8 mouse cellular contexts compared by ENCODE assay signal in the genomic region with DNA sequence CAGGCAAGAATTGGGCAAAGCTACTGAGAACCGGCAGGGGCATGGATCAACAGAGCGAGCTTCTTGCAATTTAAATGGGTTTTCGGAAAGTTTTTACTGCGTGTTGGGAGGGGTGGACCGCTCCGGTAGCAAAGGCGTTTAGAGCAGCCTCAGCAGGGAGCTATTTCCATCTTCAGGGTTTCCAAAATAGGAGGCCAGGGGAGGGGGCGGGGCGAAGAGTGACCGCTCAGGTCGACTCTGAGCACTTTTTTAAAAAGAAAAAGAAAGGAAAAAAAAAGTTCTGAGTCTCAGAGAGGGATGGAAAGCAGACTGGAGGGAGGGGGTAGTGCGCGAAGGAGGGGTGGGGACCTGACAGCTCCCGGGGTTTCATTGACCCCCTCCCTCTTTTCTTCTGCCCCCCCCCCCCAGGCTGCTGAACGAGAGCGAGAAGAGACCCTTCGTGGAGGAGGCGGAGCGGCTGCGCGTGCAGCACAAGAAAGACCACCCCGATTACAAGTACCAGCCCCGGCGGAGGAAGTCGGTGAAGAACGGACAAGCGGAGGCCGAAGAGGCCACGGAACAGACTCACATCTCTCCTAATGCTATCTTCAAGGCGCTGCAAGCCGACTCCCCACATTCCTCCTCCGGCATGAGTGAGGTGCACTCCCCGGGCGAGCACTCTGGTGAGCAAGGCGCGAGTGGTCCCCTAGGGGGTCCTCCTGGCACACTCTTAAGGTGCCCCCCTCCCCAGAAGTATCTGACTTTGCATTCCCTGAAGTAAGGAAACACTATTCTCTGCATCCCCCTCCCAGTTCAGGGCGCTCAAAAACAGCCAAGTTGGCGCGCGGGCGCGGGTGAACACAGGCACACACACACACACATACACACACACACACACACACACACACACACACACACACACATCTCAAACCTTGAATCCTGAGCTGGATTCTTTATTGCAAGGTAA. TPM values are rescaled to one million over a fixed set of nuclear protein-coding genes. Genes with fewer than 3 reads are reported as not detected.
DNase-seq lines count a peak whose midpoint lies in the region; ATAC-seq and TF ChIP-seq lines count a peak whose summit lies in the region.

No protein-coding gene starts in this region.

- TF ChIP-seq POLR2A in kidney, adult 2 months (IDR thresholded peaks at IDR 0.05; ENCODE audit: low read depth, low read length): no peak
- no peak for TF ChIP-seq POLR2A in small intestine, adult 2 months (IDR thresholded peaks at IDR 0.05; ENCODE audit: low read depth, low read length)

- H3K4me3 ChIP-seq in kidney, adult 2 months (ENCODE audit: insufficient read depth, low read depth, low read length): peak overlapping the region; percentile 40
- H3K4me3 ChIP-seq in forebrain, embryonic 12.5 days (replicated peaks): peak overlapping the region; percentile 71
- H3K4me3 ChIP-seq in limb, embryonic 13.5 days: peak overlapping the region; percentile 70
- peak overlapping the region; percentile 69 for H3K4me3 ChIP-seq in small intestine, adult 2 months (ENCODE audit: low read depth, low read length)

- H3K9me3 ChIP-seq in forebrain, embryonic 12.5 days: no peaks in the 10 kb centered on the region
- no peaks in the 10 kb centered on the region for H3K9me3 ChIP-seq in limb, embryonic 13.5 days

- no peak for DNase-seq in kidney, adult 2 months
- DNase-seq in kidney, adult 8-10 months: no peak
- DNase-seq in MN1 (ENCODE audit: low spot score): peak; percentile 39
- no peak for DNase-seq in urinary bladder, postnatal 36 days (ENCODE audit: low spot score in 2 of 2)
- no peak for DNase-seq in urinary bladder, postnatal 4 days (ENCODE audit: low spot score in 2 of 2)

- no peak for ATAC-seq in forebrain, embryonic 12.5 days (ENCODE audit: low FRiP score)
- ATAC-seq in limb, embryonic 13.5 days (ENCODE audit: low FRiP score, low read depth): no peak

- H3K27ac ChIP-seq in kidney, adult 2 months (ENCODE audit: insufficient read depth, low read depth, low read length): no peak overlapping the region
- peak overlapping the region; percentile 94 for H3K27ac ChIP-seq in forebrain, embryonic 12.5 days
- H3K27ac ChIP-seq in limb, embryonic 13.5 days: peak overlapping the region; percentile 97
- peak overlapping the region; percentile 4; the same call in 1 of the 2 replicates for H3K27ac ChIP-seq in small intestine, adult 2 months (ENCODE audit: insufficient read depth, low read depth, low read length)

- H3K4me2 ChIP-seq in forebrain, embryonic 12.5 days: peak overlapping the region; percentile 88
- H3K4me2 ChIP-seq in limb, embryonic 13.5 days (replicated peaks): peak overlapping the region; percentile 90

- H3K27me3 ChIP-seq in kidney, adult 2 months (replicated peaks; ENCODE audit: control insufficient read depth, insufficient read depth, low read length): peaks cover 2% of the 10 kb centered on the region
- no peaks in the 10 kb centered on the region for H3K27me3 ChIP-seq in forebrain, embryonic 12.5 days
- peaks cover 12% of the 10 kb centered on the region; the same call in 1 of the 2 replicates for H3K27me3 ChIP-seq in limb, embryonic 13.5 days
- H3K27me3 ChIP-seq in small intestine, adult 2 months (ENCODE audit: control insufficient read depth, insufficient read depth, low read length): peaks cover 6% of the 10 kb centered on the region

- H3K4me1 ChIP-seq in kidney, adult 2 months (ENCODE audit: control insufficient read depth, insufficient read depth, low read length): no peaks in the 10 kb centered on the region
- H3K4me1 ChIP-seq in forebrain, embryonic 12.5 days: peaks cover 59% of the 10 kb centered on the region
- H3K4me1 ChIP-seq in limb, embryonic 13.5 days: peaks cover 45% of the 10 kb centered on the region
- H3K4me1 ChIP-seq in small intestine, adult 2 months (ENCODE audit: control insufficient read depth, insufficient read depth, insufficient read length, low read length): peaks cover 2% of the 10 kb centered on the region

- no peaks in the 10 kb centered on the region for H3K36me3 ChIP-seq in kidney, adult 2 months (ENCODE audit: control insufficient read depth, insufficient read depth, low read length)
- peaks cover 16% of the 10 kb centered on the region for H3K36me3 ChIP-seq in forebrain, embryonic 12.5 days (replicated peaks)
- H3K36me3 ChIP-seq in limb, embryonic 13.5 days: peaks cover 14% of the 10 kb centered on the region
- 0 out of 2 replicates have a peak, but pooled peaks cover 7% of the 10 kb centered on the region for H3K36me3 ChIP-seq in small intestine, adult 2 months (ENCODE audit: control insufficient read depth, insufficient read depth, low read length)

- WGBS in kidney, adult 2 months: 8% methylated on average over 42 of the region's 42 CpGs
- WGBS in forebrain, embryonic 12.5 days: under 1% methylated on average over 40 of the region's 42 CpGs
- under 1% methylated on average over 36 of the region's 42 CpGs for WGBS in limb, embryonic 13.5 days
- 2% methylated on average over 42 of the region's 42 CpGs for WGBS in small intestine, adult 2 months

- no peak for TF ChIP-seq CTCF in kidney, adult 2 months (conservative IDR thresholded peaks at IDR 0.05; ENCODE audit: insufficient read depth, insufficient read length, low read depth, low read length)
- no peak for TF ChIP-seq CTCF in small intestine, adult 2 months (IDR thresholded peaks at IDR 0.05; ENCODE audit: extremely low read depth, insufficient read length, insufficient replicate concordance, low read depth, low read length)

- H3K9ac ChIP-seq in forebrain, embryonic 12.5 days: peak overlapping the region; percentile 98
- H3K9ac ChIP-seq in limb, embryonic 13.5 days: peak overlapping the region; percentile 94

RNA-seq across cellular contexts. Expression of a gene that starts 1.6 kb away (rescaled TPM):
- polyA plus RNA-seq in kidney, adult 2 months (2012; rRNA removed): 0.72 and 0.83 TPM in 2 replicates
- 152 and 186 TPM in 2 replicates for polyA plus RNA-seq in forebrain, embryonic 12.5 days (2016; fragmentation: Nextera tagmentation; extraction: Ambion mirVana)
- 209 and 226 TPM in 2 replicates for polyA plus RNA-seq in limb, embryonic 13.5 days (2015; fragmentation: Nextera tagmentation; extraction: Ambion mirVana)
- 24.9 and 25.5 TPM in 2 replicates for polyA plus RNA-seq in small intestine, adult 2 months (2012; rRNA removed)

Comparison
In these comparisons a context has a peak if more than half of its experiments do, and no peak if none do; other contexts are left out.
1. RNA of a gene that starts 1.6 kb away (polyA plus RNA-seq): 209 to 226 TPM in limb, embryonic 13.5 days, 152 to 186 TPM in forebrain, embryonic 12.5 days and 24.9 to 25.5 TPM in small intestine, adult 2 months; 0.72 to 0.83 TPM in kidney, adult 2 months; every median in the first group is over 10 times any median in the second.
2. Peak in every context shown above with its lines, with median percentiles within 50 percentile points of each other: H3K4me3 ChIP-seq.